Mouse (Mus musculus) left cerebral cortex, adult 18-20 months (tissue): Measurements from ENCODE around the gene Xpot. TPM values are rescaled to one million over a fixed set of nuclear protein-coding genes. Genes with fewer than 3 reads are reported as not detected.

ENCODE experiments used
- DNase-seq, 2 experiments: peaks; one replicate each; pipeline ENCODE4 v3.0.0; 2021 to 2022; ENCODE audit warnings: low spot score in 2 of 2, mixed read lengths in 1 of 2
- long read RNA-seq, 2 experiments: library from polyadenylated mRNA; stranded (forward); transcript quantifications; one replicate each; pipeline ENCODE4 v2.0.0; 2021
- total RNA-seq, 2 experiments: library from RNA; stranded (reverse); gene quantifications; 2 replicates each; pipeline ENCODE4 v1.2.3; 2021

Gene Xpot
- total RNA-seq: 10 to 100 TPM; 71.8 to 74.6 TPM
- long read RNA-seq, experiment 1, full-length matches to known transcripts: 8 of 33 reads
- long read RNA-seq, experiment 1, partial matches to known transcripts: 3 of 33 reads
- long read RNA-seq, experiment 1, other reads (novel, unspliced or antisense): 22 of 33 reads
- long read RNA-seq, experiment 2, full-length matches to known transcripts: 6 of 27 reads
- long read RNA-seq, experiment 2, partial matches to known transcripts: 6 of 27 reads
- long read RNA-seq, experiment 2, other reads (novel, unspliced or antisense): 15 of 27 reads

- peak; percentile 97 to 99 for DNase-seq
Measured at GRCm38 (mm10) chr10:121626186-121626882, at the start of gene Xpot. Xpot (minus strand) TSS chr10:121626332.

GRCm38 (mm10) chr10:121669103-121669502 is 43.0 kb upstream of the Xpot start:
- DNase-seq: no peak

GRCm38 (mm10) chr10:121665631-121666145 is 39.6 kb upstream of the Xpot start:
- no peak for DNase-seq

GRCm38 (mm10) chr10:121663599-121663998 is 37.5 kb upstream of the Xpot start:
- DNase-seq: no peak

GRCm38 (mm10) chr10:121662711-121663110 is 36.6 kb upstream of the Xpot start:
- DNase-seq: no peak

- no peak for DNase-seq
Measured at GRCm38 (mm10) chr10:121655907-121656306, 29.8 kb upstream of the Xpot start.

- DNase-seq: no peak
Measured at GRCm38 (mm10) chr10:121653079-121653478, 26.9 kb upstream of the Xpot start.

GRCm38 (mm10) chr10:121646294-121646693 is 20.2 kb upstream of the Xpot start:
- no peak for DNase-seq

- no peak for DNase-seq
Measured at GRCm38 (mm10) chr10:121642054-121642947, 16.2 kb upstream of the Xpot start.

- peak in 1 of 2 experiments; percentile 16 for DNase-seq
Measured at GRCm38 (mm10) chr10:121641272-121642053, 15.3 kb upstream of the Xpot start, which contains the start of gene D930020B18Rik. D930020B18Rik (plus strand) TSS chr10:121641588.

GRCm38 (mm10) chr10:121640944-121641271 is 14.8 kb upstream of the Xpot start:
- DNase-seq: no peak

- peak; percentile 23 to 26 for DNase-seq
Measured at GRCm38 (mm10) chr10:121640150-121640930, 14.2 kb upstream of the Xpot start.

GRCm38 (mm10) chr10:121639573-121639972 is 13.4 kb upstream of the Xpot start:
- DNase-seq: no peak

GRCm38 (mm10) chr10:121636276-121636675 is 10.1 kb upstream of the Xpot start:
- no peak for DNase-seq

- no peak for DNase-seq
Measured at GRCm38 (mm10) chr10:121634159-121634558, 8.0 kb upstream of the Xpot start.

GRCm38 (mm10) chr10:121628561-121629040 is 2.5 kb upstream of the Xpot start:
- no peak for DNase-seq

GRCm38 (mm10) chr10:121627216-121627852 is 1.2 kb upstream of the Xpot start:
- no peak for DNase-seq

- no peak for DNase-seq
Measured at GRCm38 (mm10) chr10:121625407-121626185, 536 bp downstream of the Xpot start.
